Mouse (Mus musculus) hindbrain, embryonic 16.5 days (tissue): ENCODE results near the gene Pygo1. TPM values are rescaled to one million over a fixed set of nuclear protein-coding genes. Genes with fewer than 3 reads are reported as not detected.

Experiments used
- ATAC-seq: fragments of 200-750 bp; cut with Nextera tagmentation; 2 replicates; pipeline ENCODE4 v1.8.0; 2017; ENCODE audit warnings: moderate TSS enrichment, moderate library complexity
- H3K27ac ChIP-seq: fragments of 300-500 bp; sonication (generic); 2 replicates; pipeline ENCODE4 v1.5.1; 2014; ENCODE audit warnings: low read depth, mild to moderate bottlenecking, control low read depth, low read length, moderate library complexity
- H3K27me3 ChIP-seq: fragments of 300-500 bp; sonication (generic); replicated peaks from 2 replicates; pipeline ENCODE4 v1.6.1; 2014; ENCODE audit warnings: low read length; ENCODE audit not compliant: control insufficient read depth, insufficient read depth
- H3K36me3 ChIP-seq: fragments of 300-500 bp; sonication (generic); 2 replicates; pipeline ENCODE4 v1.6.1; 2014; ENCODE audit warnings: mild to moderate bottlenecking, low read length, moderate library complexity, mixed read lengths; ENCODE audit not compliant: control insufficient read depth, insufficient read depth
- H3K4me1 ChIP-seq: fragments of 300-500 bp; sonication (generic); 2 replicates; pipeline ENCODE4 v1.6.1; 2014; ENCODE audit warnings: low read depth, low read length; ENCODE audit not compliant: control insufficient read depth, insufficient read depth
- H3K4me2 ChIP-seq: fragments of 300-500 bp; sonication (generic); 2 replicates; pipeline ENCODE4 v1.6.1; 2014; ENCODE audit warnings: mild to moderate bottlenecking, low read length, control low read depth, moderate library complexity
- H3K4me3 ChIP-seq: fragments of 300-500 bp; sonication (generic); 2 replicates; pipeline ENCODE4 v1.5.1; 2014; ENCODE audit warnings: mild to moderate bottlenecking, low read length, control low read depth, moderate library complexity
- H3K9ac ChIP-seq: fragments of 300-500 bp; sonication (generic); 2 replicates; pipeline ENCODE4 v1.6.1; 2014; ENCODE audit warnings: low read depth, mild to moderate bottlenecking, control low read depth, low read length, moderate library complexity
- H3K9me3 ChIP-seq: fragments of 300-500 bp; sonication (generic); 2 replicates; pipeline ENCODE4 v1.6.1; 2014; ENCODE audit warnings: mild to moderate bottlenecking, low read length, moderate library complexity; ENCODE audit not compliant: control insufficient read depth
- WGBS: fragments of 180-500 bp; shearing (Covaris S2); extraction: QIAGEN DNeasy Blood & Tissue Kit; methylation state at CpG from one replicate; pipeline ENCODE4 v1.1.7; 2014; 5-methylcytosine and 5-hydroxymethylcytosine counted together
- polyA plus RNA-seq: library from polyadenylated mRNA; unstranded; fragments of >200 nt; fragmentation: Nextera tagmentation; extraction: Ambion mirVana; gene quantifications from 2 replicates; pipeline ENCODE4 v1.2.1, GENCODE M21; 2015

Pygo1 gene
- polyA plus RNA-seq, 1 experiment from 2014 or later, result 12.0 TPM

GRCm38 (mm10) chr9:72889777-72890176 is 35.7 kb upstream of the Pygo1 start:
- WGBS, result 81% methylated on average over 1 of the region's 1 CpGs
- Histone ChIP-seq H3K4me1 (no peaks in the 10 kb centered on the region), H3K4me2 (no peak overlapping the region), H3K9me3 (no peaks in the 10 kb centered on the region), H3K27me3 (no peaks in the 10 kb centered on the region), H3K9ac (no peak overlapping the region), H3K4me3 (no peak overlapping the region), H3K27ac (no peak overlapping the region), H3K36me3 (no peaks in the 10 kb centered on the region)
- no peak for ATAC-seq

- no peak overlapping the region for H3K4me2 ChIP-seq
- WGBS, result 88% methylated on average over 10 of the region's 10 CpGs
- no peaks in the 10 kb centered on the region for H3K9me3 ChIP-seq
- H3K27me3 ChIP-seq, result no peaks in the 10 kb centered on the region
- H3K27ac ChIP-seq, result no peak overlapping the region
- no peak for ATAC-seq
- no peak overlapping the region for H3K4me3 ChIP-seq
- H3K4me1 ChIP-seq, result no peaks in the 10 kb centered on the region
- no peaks in the 10 kb centered on the region for H3K36me3 ChIP-seq
- no peak overlapping the region for H3K9ac ChIP-seq
Observed at GRCm38 (mm10) chr9:72890499-72891085, 34.9 kb upstream of the Pygo1 start.

GRCm38 (mm10) chr9:72892761-72893160 is 32.7 kb upstream of the Pygo1 start:
- Histone ChIP-seq H3K9me3 (no peaks in the 10 kb centered on the region), H3K27ac (no peak overlapping the region), H3K4me1 (no peaks in the 10 kb centered on the region), H3K9ac (no peak overlapping the region), H3K27me3 (no peaks in the 10 kb centered on the region), H3K4me3 (no peak overlapping the region), H3K36me3 (no peaks in the 10 kb centered on the region), H3K4me2 (no peak overlapping the region)
- ATAC-seq, result no peak
- WGBS, result 95% methylated on average over 5 of the region's 5 CpGs

GRCm38 (mm10) chr9:72894796-72895352 is 30.6 kb upstream of the Pygo1 start:
- no peaks in the 10 kb centered on the region for H3K4me1 ChIP-seq
- 94% methylated on average over 6 of the region's 6 CpGs for WGBS
- H3K9ac ChIP-seq, result no peak overlapping the region
- H3K4me2 ChIP-seq, result no peak overlapping the region
- H3K27me3 ChIP-seq, result no peaks in the 10 kb centered on the region
- no peak for ATAC-seq
- H3K27ac ChIP-seq, result no peak overlapping the region
- H3K36me3 ChIP-seq, result no peaks in the 10 kb centered on the region
- no peak overlapping the region for H3K4me3 ChIP-seq
- H3K9me3 ChIP-seq, result no peaks in the 10 kb centered on the region

GRCm38 (mm10) chr9:72902057-72902456 is 23.4 kb upstream of the Pygo1 start:
- 89% methylated on average over 8 of the region's 8 CpGs for WGBS
- Histone ChIP-seq H3K4me3 (no peak overlapping the region), H3K4me2 (no peak overlapping the region), H3K9ac (no peak overlapping the region), H3K9me3 (no peaks in the 10 kb centered on the region), H3K4me1 (no peaks in the 10 kb centered on the region), H3K36me3 (no peaks in the 10 kb centered on the region), H3K27ac (no peak overlapping the region), H3K27me3 (no peaks in the 10 kb centered on the region)
- no peak for ATAC-seq

- Histone ChIP-seq H3K27ac (no peak overlapping the region), H3K4me2 (no peak overlapping the region), H3K4me3 (no peak overlapping the region), H3K27me3 (no peaks in the 10 kb centered on the region), H3K36me3 (no peaks in the 10 kb centered on the region), H3K9ac (no peak overlapping the region), H3K4me1 (no peaks in the 10 kb centered on the region), H3K9me3 (no peaks in the 10 kb centered on the region)
- WGBS, result 97% methylated on average over 5 of the region's 5 CpGs
- ATAC-seq, result no peak
Observed at GRCm38 (mm10) chr9:72902611-72903010, 22.8 kb upstream of the Pygo1 start.

GRCm38 (mm10) chr9:72906693-72907103 is 18.7 kb upstream of the Pygo1 start:
- Histone ChIP-seq H3K4me1 (no peaks in the 10 kb centered on the region), H3K4me2 (no peak overlapping the region), H3K4me3 (no peak overlapping the region), H3K36me3 (no peaks in the 10 kb centered on the region), H3K27me3 (no peaks in the 10 kb centered on the region), H3K9me3 (no peaks in the 10 kb centered on the region), H3K9ac (no peak overlapping the region), H3K27ac (0 out of 2 replicates have a peak overlapping the region, but pooled peaks have one; percentile 19)
- 68% methylated on average over 6 of the region's 6 CpGs for WGBS
- no peak; the same call in 1 of the 2 replicates for ATAC-seq

GRCm38 (mm10) chr9:72911381-72911780 is 14.1 kb upstream of the Pygo1 start:
- Histone ChIP-seq H3K9me3 (no peaks in the 10 kb centered on the region), H3K4me2 (no peak overlapping the region), H3K4me1 (no peaks in the 10 kb centered on the region), H3K36me3 (no peaks in the 10 kb centered on the region), H3K9ac (no peak overlapping the region), H3K27ac (no peak overlapping the region), H3K4me3 (no peak overlapping the region), H3K27me3 (no peaks in the 10 kb centered on the region)
- ATAC-seq, result no peak
- 85% methylated on average over 2 of the region's 2 CpGs for WGBS

- no peaks in the 10 kb centered on the region for H3K36me3 ChIP-seq
- H3K27me3 ChIP-seq, result no peaks in the 10 kb centered on the region
- H3K4me2 ChIP-seq, result no peak overlapping the region
- ATAC-seq, result no peak
- H3K9me3 ChIP-seq, result no peaks in the 10 kb centered on the region
- no peak overlapping the region for H3K4me3 ChIP-seq
- no peak overlapping the region for H3K9ac ChIP-seq
- WGBS, result 74% methylated on average over 6 of the region's 6 CpGs
- H3K27ac ChIP-seq, result no peak overlapping the region
- H3K4me1 ChIP-seq, result no peaks in the 10 kb centered on the region
Observed at GRCm38 (mm10) chr9:72913551-72913950, 11.9 kb upstream of the Pygo1 start.
